Mouse (Mus musculus) cerebellum, postnatal 36 days (tissue): ENCODE results near the gene Ak6.

Source experiments
- DNase-seq, 2 experiments: peaks; one replicate each; pipeline ENCODE4 v3.0.0; 2021 to 2022; ENCODE audit warnings: mixed read lengths in 2 of 2

The Ak6 gene

GRCm38 (mm10) chr13:100669291-100670022 lies 18.7 kb downstream of the Ak6 start, which contains the start of gene Ccdc125:
Ccdc125 (plus strand) TSS chr13:100669717.
- DNase-seq = no peak

GRCm38 (mm10) chr13:100670181-100670741 lies 19.5 kb downstream of the Ak6 start:
- DNase-seq = no peak

DNA sequence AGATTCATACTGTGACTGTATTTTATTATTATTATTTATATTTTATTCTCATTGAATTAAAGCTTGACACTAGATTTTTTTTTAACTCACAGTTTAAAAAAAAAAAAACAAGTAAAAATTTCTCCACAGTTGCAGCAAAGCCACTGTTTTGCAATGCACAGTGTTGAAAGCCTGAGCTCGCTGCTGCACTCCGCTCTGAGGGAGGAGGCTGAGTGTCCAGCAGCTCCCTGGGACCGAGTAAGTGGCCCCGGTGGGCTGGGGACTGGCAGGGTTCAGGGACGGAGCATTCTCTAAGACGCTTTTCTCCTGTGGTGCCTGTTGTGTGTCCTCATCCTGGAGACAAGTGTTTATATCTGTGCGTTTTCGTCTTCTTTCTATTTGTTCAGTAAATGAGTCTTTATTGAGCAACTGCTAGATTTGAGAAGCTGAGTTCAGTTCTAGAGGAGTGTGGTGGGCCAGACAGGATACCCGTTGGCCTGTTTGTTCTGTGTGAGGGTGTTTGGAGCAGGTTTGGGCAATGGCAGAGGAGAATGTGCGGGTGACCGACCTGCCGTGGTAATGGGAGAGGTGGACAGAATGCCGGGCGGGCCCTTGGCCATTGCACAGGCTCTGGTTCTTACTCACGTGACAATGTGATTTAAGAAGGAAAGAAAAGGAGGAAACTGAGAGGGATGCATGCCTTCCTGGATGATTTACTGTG lies 25.3 kb downstream of the Ak6 start:
- DNase-seq = no peak

- no peak for DNase-seq
Observed at GRCm38 (mm10) chr13:100681615-100682014, 30.8 kb downstream of the Ak6 start.

- no peak for DNase-seq
Observed at GRCm38 (mm10) chr13:100682837-100683236, 32.1 kb downstream of the Ak6 start.

DNA sequence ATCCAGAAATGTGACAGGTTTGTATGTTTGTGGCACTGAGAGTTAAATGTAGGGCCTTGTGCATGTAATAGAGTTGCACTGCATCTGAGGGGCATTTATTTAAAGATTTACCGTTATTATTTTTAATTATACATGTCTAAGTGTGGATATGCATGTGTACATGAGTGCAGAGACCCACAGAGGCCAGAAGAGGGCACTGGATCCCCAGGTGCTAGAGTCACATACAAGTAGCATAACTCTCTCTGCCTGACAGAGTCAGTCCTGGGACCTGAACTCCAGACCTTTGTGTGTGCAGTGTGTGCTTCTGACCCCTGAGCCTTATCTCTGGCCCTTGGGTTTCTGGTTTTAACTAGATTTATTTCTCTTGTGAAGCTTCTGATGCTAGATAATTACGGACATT lies 33.6 kb downstream of the Ak6 start:
- no peak for DNase-seq

DNA sequence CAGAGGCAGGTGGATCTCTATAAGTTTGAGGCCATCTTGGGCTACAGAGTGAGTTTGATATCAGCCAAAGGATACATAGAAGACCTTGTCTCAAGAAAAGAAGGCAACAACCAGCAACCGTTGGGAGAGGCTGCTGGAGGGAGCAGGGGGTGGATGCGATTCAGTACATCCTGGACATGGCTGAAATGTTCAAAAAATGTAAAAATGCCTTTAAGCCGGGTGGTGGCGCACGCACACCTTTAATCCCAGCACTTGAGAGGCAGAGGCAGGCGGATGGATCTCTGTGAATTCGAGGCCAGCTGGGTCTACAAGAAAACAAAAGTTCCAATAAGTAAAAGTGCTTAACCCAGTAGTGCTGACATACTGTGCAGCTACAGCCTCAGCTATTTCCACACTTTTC lies 36.7 kb downstream of the Ak6 start:
- DNase-seq = no peak

DNA sequence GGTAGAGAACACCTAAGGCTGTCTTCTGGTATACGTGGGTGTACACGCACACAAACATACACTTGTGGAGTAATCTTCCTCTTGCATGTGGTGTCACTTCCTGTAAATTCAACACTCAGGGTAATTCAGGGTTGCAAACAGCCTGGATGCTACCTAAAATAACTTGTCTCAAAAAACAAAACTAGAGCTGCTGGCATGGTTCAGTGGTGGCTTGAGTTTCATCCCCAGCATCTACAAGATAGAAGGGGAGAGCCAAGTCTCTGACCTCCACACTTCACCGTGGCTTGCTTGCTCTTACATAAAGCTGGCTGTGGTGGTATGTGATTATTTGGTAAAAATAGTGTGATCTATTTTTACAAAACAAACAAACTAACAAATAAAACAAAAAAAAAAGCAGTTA lies 46.8 kb downstream of the Ak6 start:
- no peak for DNase-seq

GRCm38 (mm10) chr13:100698866-100699265 lies 48.1 kb downstream of the Ak6 start:
- no peak for DNase-seq

GRCm38 (mm10) chr13:100703468-100703867 lies 52.7 kb downstream of the Ak6 start:
- no peak for DNase-seq

DNA sequence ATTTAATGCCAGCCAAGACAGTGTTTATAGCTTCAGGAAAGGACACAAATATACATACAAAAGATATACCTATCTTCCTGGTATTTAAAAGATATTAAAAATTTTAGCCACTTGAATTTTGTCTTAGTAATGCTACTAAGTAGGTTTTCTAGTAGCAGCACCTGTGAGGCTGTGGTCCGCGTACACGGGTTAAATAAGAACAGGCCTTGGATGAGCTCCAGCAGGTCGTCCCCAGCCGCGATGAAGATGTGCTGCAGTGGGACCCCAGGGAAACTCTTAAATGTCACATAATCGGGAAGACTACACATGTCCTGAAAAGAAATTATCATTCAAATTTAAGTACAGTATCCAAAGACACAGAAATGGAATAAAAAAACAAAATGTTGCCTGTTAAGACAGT lies 55.4 kb downstream of the Ak6 start:
- DNase-seq = no peak

DNA sequence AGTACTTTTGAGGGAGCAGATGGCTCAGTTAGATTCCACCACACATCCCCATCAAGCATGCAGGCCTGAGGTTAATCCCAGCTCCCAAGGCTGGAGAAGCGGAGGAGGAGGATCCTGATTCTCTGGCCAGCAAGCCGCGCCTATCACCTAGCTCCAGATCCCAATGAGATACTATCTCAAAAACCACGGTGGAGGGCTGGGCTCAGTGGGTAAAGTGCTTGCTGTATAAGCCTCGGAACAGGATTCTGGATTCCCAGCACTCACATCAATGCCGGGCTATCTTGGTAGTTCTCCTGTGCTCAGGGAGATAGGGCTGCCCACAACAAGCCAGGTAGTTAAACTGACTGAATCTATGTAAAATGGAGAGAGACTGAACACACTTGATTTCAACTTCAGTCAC lies 64.7 kb downstream of the Ak6 start:
- no peak for DNase-seq
